Mouse (Mus musculus): Measurements from ENCODE around the gene Fam83g. TPM values are rescaled to one million over a fixed set of nuclear protein-coding genes. Genes with fewer than 3 reads are reported as not detected.

Gene Fam83g
- total and polyA plus RNA-seq, 3 experiments = 19.1 to 63.7 (median 19.2) TPM

- DNase-seq (ENCODE audit: extremely low read depth) = no peak
- H3K36me3 ChIP-seq (replicated peaks in 1 of 2; ENCODE audit: control insufficient read depth in 1 of 2, insufficient read depth in 1 of 2, low read length in 1 of 2) = peaks cover 65 to 87% of the 10 kb centered on the region in 2 experiments
- peaks cover 0 to 16% of the 10 kb centered on the region in 2 experiments; a peak in 2 of 4 replicates for H3K4me1 ChIP-seq (ENCODE audit: control insufficient read depth in 1 of 2, insufficient read depth in 2 of 2)
- H3K79me2 ChIP-seq (replicated peaks; ENCODE audit: control insufficient read depth, extremely low read depth, insufficient read depth, poor library complexity, severe bottlenecking) = no peaks in the 10 kb centered on the region
- H3K27ac ChIP-seq (ENCODE audit: insufficient read depth, low read depth) = no peak overlapping the region
- no peak overlapping the region for H3K9ac ChIP-seq (ENCODE audit: insufficient read depth, low read depth)
- dilution Hi-C loops (cut with MboI; ENCODE audit: extremely low pct_ligation_motif_present, extremely low pct_unique_long_range_greater_than_20kb, low sequenced_read_pairs) (no loop called here), in situ Hi-C loops (cut with MboI; ENCODE audit: low pct_ligation_motif_present, low pct_unique_long_range_greater_than_20kb, low sequenced_read_pairs) (no loop called here)
- no peaks in the 10 kb centered on the region for H3K9me3 ChIP-seq (replicated peaks; ENCODE audit: low read length)
- no peaks in the 10 kb centered on the region for H3K27me3 ChIP-seq (replicated peaks)
- no peak for TF ChIP-seq USF2 (conservative IDR thresholded peaks at IDR 0.05; ENCODE audit: low read depth, low read length)
- no peak for TF ChIP-seq GABPA (IDR thresholded peaks at IDR 0.05; ENCODE audit: insufficient replicate concordance, low read depth, low read length)
- no peak for TF ChIP-seq EP300 (IDR thresholded peaks at IDR 0.05; ENCODE audit: low read length)
- no peak for TF ChIP-seq MXI1 (IDR thresholded peaks at IDR 0.05; ENCODE audit: low read depth, low read length)
- no peak for TF ChIP-seq JUND (conservative IDR thresholded peaks at IDR 0.05; ENCODE audit: low read depth, low read length)
- no peak overlapping the region for H3K4me2 ChIP-seq (ENCODE audit: insufficient read depth, low read depth, poor library complexity, severe bottlenecking)
- no peak overlapping the region for H3K4me3 ChIP-seq (replicated peaks in 1 of 3; ENCODE audit: low read depth in 2 of 3, low read length in 2 of 3, poor library complexity in 1 of 3)
These were observed 48.8 kb downstream of the Fam83g start for GRCm38 (mm10) chr11:61732672-61733071.

GRCm38 (mm10) chr11:61737290-61737689, 53.4 kb downstream of the Fam83g start:
- Histone ChIP-seq H3K9me3 (replicated peaks; ENCODE audit: low read length) (no peaks in the 10 kb centered on the region), H3K27me3 (replicated peaks) (no peaks in the 10 kb centered on the region), H3K4me2 (ENCODE audit: insufficient read depth, low read depth, poor library complexity, severe bottlenecking) (no peak overlapping the region), H3K9ac (ENCODE audit: insufficient read depth, low read depth) (no peak overlapping the region), H3K27ac (ENCODE audit: insufficient read depth, low read depth) (no peak overlapping the region), H3K4me1 (ENCODE audit: control insufficient read depth in 1 of 2, insufficient read depth in 2 of 2) (peaks cover 0 to 4% of the 10 kb centered on the region in 2 experiments; a peak in 2 of 4 replicates), H3K4me3 (replicated peaks in 1 of 3; ENCODE audit: low read depth in 2 of 3, low read length in 2 of 3, poor library complexity in 1 of 3) (no peak overlapping the region), H3K79me2 (replicated peaks; ENCODE audit: control insufficient read depth, extremely low read depth, insufficient read depth, poor library complexity, severe bottlenecking) (no peaks in the 10 kb centered on the region), H3K36me3 (replicated peaks in 1 of 2; ENCODE audit: control insufficient read depth in 1 of 2, insufficient read depth in 1 of 2, low read length in 1 of 2) (peaks cover 70 to 90% of the 10 kb centered on the region in 2 experiments)
- TF ChIP-seq MAZ (IDR thresholded peaks at IDR 0.05; ENCODE audit: low read depth, low read length) = no peak
- no peak for TF ChIP-seq E2F4 (IDR thresholded peaks at IDR 0.05; ENCODE audit: insufficient replicate concordance, low read depth, low read length)
- TF ChIP-seq ELF1 (IDR thresholded peaks at IDR 0.05; ENCODE audit: low read depth, low read length) = no peak
- TF ChIP-seq IRF4 (IDR thresholded peaks at IDR 0.05; ENCODE audit: low read depth, low read length) = no peak
- no peak for TF ChIP-seq USF1 (IDR thresholded peaks at IDR 0.05; ENCODE audit: low read depth, low read length)
- no peak for TF ChIP-seq USF2 (conservative IDR thresholded peaks at IDR 0.05; ENCODE audit: low read depth, low read length)
- TF ChIP-seq ZC3H11A (IDR thresholded peaks at IDR 0.05; ENCODE audit: low read depth, low read length) = no peak
- no peak for TF ChIP-seq CTCF (conservative IDR thresholded peaks at IDR 0.05 in 1 of 2, IDR thresholded peaks at IDR 0.05 in 1 of 2; ENCODE audit: low read depth in 2 of 2, low read length in 2 of 2)
- in situ Hi-C loops (cut with MboI; ENCODE audit: low pct_ligation_motif_present, low pct_unique_long_range_greater_than_20kb, low sequenced_read_pairs) (no loop called here), dilution Hi-C loops (cut with MboI; ENCODE audit: extremely low pct_ligation_motif_present, extremely low pct_unique_long_range_greater_than_20kb, low sequenced_read_pairs) (no loop called here)
- DNase-seq (ENCODE audit: extremely low read depth) = no peak

- H3K9ac ChIP-seq (ENCODE audit: insufficient read depth, low read depth) = no peak overlapping the region
- TF ChIP-seq HCFC1 (IDR thresholded peaks at IDR 0.05; ENCODE audit: low read depth, low read length) = no peak
- TF ChIP-seq RAD21 (IDR thresholded peaks at IDR 0.05; ENCODE audit: low read depth, low read length) = peak; percentile 35
- TF ChIP-seq CHD2 (IDR thresholded peaks at IDR 0.05; ENCODE audit: low read length) = no peak
- no peak for TF ChIP-seq JUND (conservative IDR thresholded peaks at IDR 0.05; ENCODE audit: low read depth, low read length)
- peak; percentile 19 to 48; a peak in 2 of 4 replicates for TF ChIP-seq CTCF (conservative IDR thresholded peaks at IDR 0.05 in 1 of 2, IDR thresholded peaks at IDR 0.05 in 1 of 2; ENCODE audit: low read depth in 2 of 2, low read length in 2 of 2)
- no peak for TF ChIP-seq JUN (IDR thresholded peaks at IDR 0.05; ENCODE audit: insufficient read depth, low read depth, low read length)
- TF ChIP-seq SIN3A (IDR thresholded peaks at IDR 0.05; ENCODE audit: low read length) = no peak
- no peak for TF ChIP-seq KAT2A (IDR thresholded peaks at IDR 0.05; ENCODE audit: insufficient replicate concordance, low read length)
- no peak for TF ChIP-seq NRF1 (IDR thresholded peaks at IDR 0.05; ENCODE audit: low read depth, low read length)
- H3K4me2 ChIP-seq (ENCODE audit: insufficient read depth, low read depth, poor library complexity, severe bottlenecking) = no peak overlapping the region
- DNase-seq (ENCODE audit: extremely low read depth) = no peak
- no peaks in the 10 kb centered on the region for H3K9me3 ChIP-seq (replicated peaks; ENCODE audit: low read length)
- in situ Hi-C loops (cut with MboI; ENCODE audit: low pct_ligation_motif_present, low pct_unique_long_range_greater_than_20kb, low sequenced_read_pairs) = no loop called here
- dilution Hi-C loops (cut with MboI; ENCODE audit: extremely low pct_ligation_motif_present, extremely low pct_unique_long_range_greater_than_20kb, low sequenced_read_pairs) = no loop called here
- peaks cover 59 to 91% of the 10 kb centered on the region in 2 experiments for H3K36me3 ChIP-seq (replicated peaks in 1 of 2; ENCODE audit: control insufficient read depth in 1 of 2, insufficient read depth in 1 of 2, low read length in 1 of 2)
- no peak overlapping the region for H3K4me3 ChIP-seq (replicated peaks in 1 of 3; ENCODE audit: low read depth in 2 of 3, low read length in 2 of 3, poor library complexity in 1 of 3)
- peaks cover 0 to 4% of the 10 kb centered on the region in 2 experiments; a peak in 2 of 4 replicates for H3K4me1 ChIP-seq (ENCODE audit: control insufficient read depth in 1 of 2, insufficient read depth in 2 of 2)
- H3K27me3 ChIP-seq (replicated peaks) = no peaks in the 10 kb centered on the region
- H3K27ac ChIP-seq (ENCODE audit: insufficient read depth, low read depth) = no peak overlapping the region
- no peaks in the 10 kb centered on the region for H3K79me2 ChIP-seq (replicated peaks; ENCODE audit: control insufficient read depth, extremely low read depth, insufficient read depth, poor library complexity, severe bottlenecking)
These were observed 56.6 kb downstream of the Fam83g start for GRCm38 (mm10) chr11:61740500-61740899.

All from CH12.LX (cell line).